Mouse (Mus musculus) A20 (cell line): ENCODE measurements at regions not wholly inside any gene's neighbourhood (a gene's known extent, or its start where the extent isn't known, plus 50 kb on each side); places are given as distances from the start of the nearest gene placed in this dataset.
A peak's percentile ranks its signal among the peaks of the same experiment; 100 is the strongest.

ENCODE experiments used
- DNase-seq: peaks from one replicate; pipeline ENCODE4 v3.0.0-alpha.2; 2011; ENCODE audit warnings: low read depth, low spot score

GRCm38 (mm10) chrX:118320123-118320522, 106.9 kb upstream of the Tgif2lx2 start:
- peak; percentile 56 for DNase-seq

- DNase-seq, result peak; percentile 24
These were observed 70.1 kb upstream of the Tgif2lx2 start for GRCm38 (mm10) chrX:118356888-118357287.
